ENCODE assay signal across 11 mouse cellular contexts in genomic region chr13:32912770-32913380, GRCm38 (mm10). TPM values are rescaled to one million over a fixed set of nuclear protein-coding genes. Genes with fewer than 3 reads are reported as not detected.
DNase-seq lines count a peak whose midpoint lies in the region; ATAC-seq and TF ChIP-seq lines count a peak whose summit lies in the region.
"Had no signal": no experiment of that assay in that cellular context is flagged by ENCODE, and none has a peak within 500 bp of the region (broad histone marks: within the 10 kb centered on the region; RNA-seq: fewer than 3 reads in every experiment).

No protein-coding gene starts in this region.

- no peak overlapping the region for H3K4me2 ChIP-seq in liver, embryonic 16.5 days (ENCODE audit: low read depth, low read length)
- H3K4me2 ChIP-seq in liver, embryonic 11.5 days, result no peak overlapping the region
- no peak overlapping the region for H3K4me2 ChIP-seq in kidney, embryonic 14.5 days (replicated peaks; ENCODE audit: low read depth, low read length)
- H3K4me2 ChIP-seq in stomach, embryonic 15.5 days, result no peak overlapping the region
- H3K4me2 ChIP-seq: forebrain, embryonic 12.5 days had no signal

- ATAC-seq in liver, embryonic 16.5 days (ENCODE audit: low read depth), result 0 out of 2 replicates have a peak, but pooled peaks have one; percentile 19
- ATAC-seq in liver, embryonic 11.5 days (replicated peaks; ENCODE audit: low FRiP score), result no peak
- ATAC-seq in kidney, embryonic 14.5 days (ENCODE audit: low FRiP score, low TSS enrichment), result 0 out of 2 replicates have a peak, but pooled peaks have one; percentile 52
- ATAC-seq in stomach, embryonic 15.5 days (ENCODE audit: insufficient read depth, low FRiP score, low read depth), result peak; percentile 58; the same call in 1 of the 2 replicates

- H3K27ac ChIP-seq in liver, embryonic 16.5 days (ENCODE audit: low read length), result no peak overlapping the region
- H3K27ac ChIP-seq in liver, embryonic 11.5 days (ENCODE audit: low read depth, low read length), result no peak overlapping the region
- peak overlapping the region; percentile 88 for H3K27ac ChIP-seq in embryonic fibroblast, embryonic 13.5 days (ENCODE audit: insufficient read depth, low read length)
- H3K27ac ChIP-seq in kidney, embryonic 14.5 days (ENCODE audit: low read depth, low read length), result no peak overlapping the region
- peak overlapping the region; percentile 54; the same call in 1 of the 2 replicates for H3K27ac ChIP-seq in stomach, embryonic 15.5 days
- H3K27ac ChIP-seq: forebrain, embryonic 12.5 days had no signal

- H3K9ac ChIP-seq in liver, embryonic 16.5 days (ENCODE audit: low read depth, low read length), result no peak overlapping the region
- H3K9ac ChIP-seq in liver, embryonic 11.5 days (ENCODE audit: low read depth, low read length), result no peak overlapping the region
- H3K9ac ChIP-seq in kidney, embryonic 14.5 days (ENCODE audit: low read depth, low read length), result no peak overlapping the region
- H3K9ac ChIP-seq in stomach, embryonic 15.5 days, result no peak overlapping the region
- H3K9ac ChIP-seq: forebrain, embryonic 12.5 days had no signal

- TF ChIP-seq CTCF in embryonic fibroblast, embryonic 13.5 days (IDR thresholded peaks at IDR 0.05; ENCODE audit: borderline replicate concordance, insufficient read depth, low read length), result no peak

- no peak overlapping the region for H3K4me3 ChIP-seq in liver, embryonic 16.5 days (ENCODE audit: low read depth, low read length)
- H3K4me3 ChIP-seq in liver, embryonic 11.5 days (ENCODE audit: low read depth, low read length), result no peak overlapping the region
- H3K4me3 ChIP-seq in embryonic fibroblast, embryonic 13.5 days (ENCODE audit: insufficient read depth, low read length), result no peak overlapping the region
- H3K4me3 ChIP-seq in kidney, embryonic 14.5 days (ENCODE audit: low read length), result no peak overlapping the region
- H3K4me3 ChIP-seq in stomach, embryonic 15.5 days (replicated peaks), result no peak overlapping the region
- H3K4me3 ChIP-seq: forebrain, embryonic 12.5 days; myocyte had no signal

- no peaks in the 10 kb centered on the region for H3K9me3 ChIP-seq in liver, embryonic 16.5 days (replicated peaks; ENCODE audit: control insufficient read depth, low read length)
- no peaks in the 10 kb centered on the region for H3K9me3 ChIP-seq in liver, embryonic 11.5 days (ENCODE audit: control insufficient read depth, low read length)
- no peaks in the 10 kb centered on the region for H3K9me3 ChIP-seq in kidney, embryonic 14.5 days (ENCODE audit: control insufficient read depth, low read length)
- H3K9me3 ChIP-seq in stomach, embryonic 15.5 days, result no peaks in the 10 kb centered on the region
- H3K9me3 ChIP-seq: forebrain, embryonic 12.5 days had no signal

- H3K4me1 ChIP-seq in liver, embryonic 16.5 days (ENCODE audit: control insufficient read depth, low read depth, low read length), result no peaks in the 10 kb centered on the region
- H3K4me1 ChIP-seq in liver, embryonic 11.5 days (replicated peaks; ENCODE audit: control insufficient read depth, insufficient read depth, low read length), result no peaks in the 10 kb centered on the region
- H3K4me1 ChIP-seq in embryonic fibroblast, embryonic 13.5 days (ENCODE audit: control insufficient read depth, insufficient read depth, low read length), result peaks cover 8% of the 10 kb centered on the region; the same call in 1 of the 2 replicates
- H3K4me1 ChIP-seq in kidney, embryonic 14.5 days (ENCODE audit: control insufficient read depth, insufficient read depth, low read length), result no peaks in the 10 kb centered on the region
- H3K4me1 ChIP-seq in stomach, embryonic 15.5 days, result no peaks in the 10 kb centered on the region
- H3K4me1 ChIP-seq: forebrain, embryonic 12.5 days had no signal

- H3K27me3 ChIP-seq in liver, embryonic 16.5 days (ENCODE audit: control insufficient read depth, insufficient read depth, low read depth, low read length), result no peaks in the 10 kb centered on the region
- H3K27me3 ChIP-seq in liver, embryonic 11.5 days (replicated peaks; ENCODE audit: control insufficient read depth, insufficient read depth, low read length), result no peaks in the 10 kb centered on the region
- no peaks in the 10 kb centered on the region for H3K27me3 ChIP-seq in kidney, embryonic 14.5 days (ENCODE audit: control insufficient read depth, insufficient read depth, low read length)
- H3K27me3 ChIP-seq in stomach, embryonic 15.5 days (replicated peaks), result no peaks in the 10 kb centered on the region
- H3K27me3 ChIP-seq: forebrain, embryonic 12.5 days had no signal

- TF ChIP-seq POLR2A in embryonic fibroblast, embryonic 13.5 days (IDR thresholded peaks at IDR 0.05; ENCODE audit: low read depth, low read length), result no peak

- H3K36me3 ChIP-seq in liver, embryonic 16.5 days (ENCODE audit: control insufficient read depth, insufficient read depth), result no peaks in the 10 kb centered on the region
- no peaks in the 10 kb centered on the region for H3K36me3 ChIP-seq in liver, embryonic 11.5 days (ENCODE audit: control insufficient read depth, insufficient read depth, low read length)
- no peaks in the 10 kb centered on the region for H3K36me3 ChIP-seq in kidney, embryonic 14.5 days (ENCODE audit: control insufficient read depth, insufficient read depth, low read length)
- H3K36me3 ChIP-seq in stomach, embryonic 15.5 days, result no peaks in the 10 kb centered on the region
- H3K36me3 ChIP-seq: forebrain, embryonic 12.5 days had no signal

- DNase-seq in liver, embryonic 11.5 days (ENCODE audit: low spot score), result no peak
- no peak for DNase-seq in MN1 (ENCODE audit: low spot score)
- no peak for DNase-seq in right cerebral cortex, adult 2 months (ENCODE audit: low spot score in 2 of 2)
- DNase-seq in gastrocnemius, postnatal 10 days, result no peak

RNA-seq across cellular contexts. Expression of gene Serpinb1c, which starts 14.9 kb away (rescaled TPM):
- not detected in 2 replicates for polyA plus RNA-seq in liver, embryonic 16.5 days (2015; fragmentation: Nextera tagmentation; extraction: Ambion mirVana)
- polyA plus RNA-seq in liver, embryonic 11.5 days (2014; fragmentation: Nextera tagmentation; extraction: Ambion mirVana), result 0.18 TPM in 1 of 2 replicates, not detected in the other
- polyA plus RNA-seq in embryonic fibroblast, embryonic 13.5 days (2011; ENCODE audit: insufficient read length, low read depth, missing spikeins), result not detected in 2 replicates
- not detected in 2 replicates for polyA plus RNA-seq in kidney, embryonic 14.5 days (2014; fragmentation: Nextera tagmentation; extraction: Ambion mirVana)
- polyA plus RNA-seq in stomach, embryonic 15.5 days (2015; fragmentation: Nextera tagmentation; extraction: Ambion mirVana), result not detected in 2 replicates
- total RNA-seq in gastrocnemius, postnatal 10 days (2021), result 1 to 10 TPM; 1.2 TPM
- polyA plus RNA-seq: brain, embryonic 14.5 days; forebrain, embryonic 12.5 days had no signal

RNA-seq across cellular contexts. Expression of gene Serpinb6b, which starts 52.1 kb away (rescaled TPM):
- 4.4 and 4.7 TPM in 2 replicates for polyA plus RNA-seq in liver, embryonic 16.5 days (2015; fragmentation: Nextera tagmentation; extraction: Ambion mirVana)
- 3.8 and 6.4 TPM in 2 replicates for polyA plus RNA-seq in liver, embryonic 11.5 days (2014; fragmentation: Nextera tagmentation; extraction: Ambion mirVana)
- polyA plus RNA-seq in embryonic fibroblast, embryonic 13.5 days (2011; ENCODE audit: insufficient read length, low read depth, missing spikeins), result 2.2 and 2.4 TPM in 2 replicates
- 1.9 and 2.2 TPM in 2 replicates for polyA plus RNA-seq in kidney, embryonic 14.5 days (2014; fragmentation: Nextera tagmentation; extraction: Ambion mirVana)
- 4.7 and 5.7 TPM in 2 replicates for polyA plus RNA-seq in stomach, embryonic 15.5 days (2015; fragmentation: Nextera tagmentation; extraction: Ambion mirVana)
- total RNA-seq in gastrocnemius, postnatal 10 days (2021), result 1 to 10 TPM; 2.5 to 3.6 TPM

Comparison
In these comparisons a context has a peak if more than half of its experiments do, and no peak if none do; other contexts are left out.
1. H3K27ac ChIP-seq: peak in embryonic fibroblast, embryonic 13.5 days (single experiment) and stomach, embryonic 15.5 days (single experiment); none in liver, embryonic 16.5 days (single experiment), liver, embryonic 11.5 days (single experiment) and kidney, embryonic 14.5 days (single experiment).